8 mouse cellular contexts compared by ENCODE assay signal in genomic region chr5:29377590-29378297, GRCm38 (mm10). TPM values are rescaled to one million over a fixed set of nuclear protein-coding genes. Genes with fewer than 3 reads are reported as not detected.
A peak's percentile ranks its signal among the peaks of the same experiment; 100 is the strongest.
DNase-seq lines count a peak whose midpoint lies in the region; ATAC-seq and TF ChIP-seq lines count a peak whose summit lies in the region.

No protein-coding gene starts in this region.

- peak; percentile 11 for DNase-seq in G1E (ENCODE audit: low spot score)
- DNase-seq in kidney, adult 11 months: peak; percentile 55
- peak; percentile 37 for DNase-seq in midbrain, postnatal 0 days (ENCODE audit: low spot score)
- no peak for DNase-seq in spleen, postnatal 14 days (ENCODE audit: low spot score in 2 of 2)
- no peak for DNase-seq in gastrocnemius, postnatal 25 days

- peaks cover 35% of the 10 kb centered on the region for H3K4me1 ChIP-seq in G1E (ENCODE audit: insufficient read depth, low read depth, low read length)
- peaks cover 32% of the 10 kb centered on the region for H3K4me1 ChIP-seq in liver, embryonic 12.5 days
- H3K4me1 ChIP-seq in midbrain, postnatal 0 days (ENCODE audit: insufficient read depth, low read length): no peaks in the 10 kb centered on the region

- WGBS in liver, embryonic 12.5 days (ENCODE audit: insufficient replicate concordance): 2% methylated on average over 47 of the region's 47 CpGs
- WGBS in midbrain, postnatal 0 days: 2% methylated on average over 47 of the region's 47 CpGs

- H3K36me3 ChIP-seq in G1E (replicated peaks): peaks cover 9% of the 10 kb centered on the region
- no peaks in the 10 kb centered on the region for H3K36me3 ChIP-seq in liver, embryonic 12.5 days
- no peaks in the 10 kb centered on the region for H3K36me3 ChIP-seq in midbrain, postnatal 0 days (ENCODE audit: insufficient read depth, low read length)

- H3K9ac ChIP-seq in liver, embryonic 12.5 days: peak overlapping the region; percentile 75
- peak overlapping the region; percentile 96 for H3K9ac ChIP-seq in midbrain, postnatal 0 days (replicated peaks; ENCODE audit: low read length, poor library complexity, severe bottlenecking)

- peak overlapping the region; percentile 94 for H3K4me3 ChIP-seq in G1E (ENCODE audit: low read depth, low read length)
- H3K4me3 ChIP-seq in liver, embryonic 12.5 days: peak overlapping the region; percentile 73
- peak overlapping the region; percentile 90 for H3K4me3 ChIP-seq in midbrain, postnatal 0 days (ENCODE audit: low read depth, low read length)

- peak; percentile 44 for ATAC-seq in CD4-positive, CD25-positive, alpha-beta regulatory T cell, adult 4 months
- no peak; the same call in 1 of the 2 replicates for ATAC-seq in G1E (ENCODE audit: extremely low read depth, insufficient number of reproducible peaks, low FRiP score, poor library complexity, severe bottlenecking)
- ATAC-seq in erythroid progenitor cell, adult 5-6 weeks (replicated peaks; ENCODE audit: low FRiP score, poor library complexity, severe bottlenecking): peak; percentile 60
- ATAC-seq in liver, embryonic 12.5 days: peak; percentile 75
- ATAC-seq in midbrain, postnatal 0 days (ENCODE audit: low FRiP score): peak; percentile 80

- H3K9me3 ChIP-seq in G1E (replicated peaks): no peaks in the 10 kb centered on the region
- H3K9me3 ChIP-seq in liver, embryonic 12.5 days (replicated peaks): no peaks in the 10 kb centered on the region
- no peaks in the 10 kb centered on the region for H3K9me3 ChIP-seq in midbrain, postnatal 0 days (ENCODE audit: low read length)

- peak overlapping the region; percentile 89 for H3K27ac ChIP-seq in liver, embryonic 12.5 days
- H3K27ac ChIP-seq in midbrain, postnatal 0 days (ENCODE audit: low read depth, low read length): peak overlapping the region; percentile 80

- H3K4me2 ChIP-seq in liver, embryonic 12.5 days: peak overlapping the region; percentile 92
- H3K4me2 ChIP-seq in midbrain, postnatal 0 days (ENCODE audit: low read depth, low read length, poor library complexity, severe bottlenecking): peak overlapping the region; percentile 84

- no peak for TF ChIP-seq CTCF in G1E (IDR thresholded peaks at IDR 0.05; ENCODE audit: low read depth, low read length)
- no peak for TF ChIP-seq CTCF in midbrain, postnatal 0 days (IDR thresholded peaks at IDR 0.05)

- no peaks in the 10 kb centered on the region for H3K27me3 ChIP-seq in G1E (ENCODE audit: insufficient read depth, low read length)
- peaks cover 9% of the 10 kb centered on the region; the same call in 1 of the 2 replicates for H3K27me3 ChIP-seq in liver, embryonic 12.5 days (replicated peaks)
- H3K27me3 ChIP-seq in midbrain, postnatal 0 days (ENCODE audit: insufficient read depth, low read length): no peaks in the 10 kb centered on the region

RNA-seq across cellular contexts. Expression of gene Lmbr1, which starts 0.4 kb away (rescaled TPM):
- polyA plus RNA-seq in CD4-positive, CD25-positive, alpha-beta regulatory T cell, adult 4 months (2017; shearing (Covaris generic)): 1 to 10 TPM; 2.3 to 2.8 TPM
- total RNA-seq in G1E (2014; fragmentation: Nextera tagmentation): 10.0 and 10.5 TPM in 2 replicates
- 10.0 TPM in 2 replicates for total RNA-seq in G1E (2017)
- polyA plus RNA-seq in G1E (2012): 1.7 and 2.4 TPM in 2 replicates
- 0.42 TPM in 1 of 2 replicates, not detected in the other for total RNA-seq in erythroid progenitor cell, adult 5-6 weeks (2015; ENCODE audit: low replicate concordance)
- 1.5 and 2.0 TPM in 2 replicates for total RNA-seq in erythroid progenitor cell, adult 5-6 weeks (2017; ENCODE audit: low replicate concordance)
- 3.9 and 4.8 TPM in 2 replicates for polyA plus RNA-seq in liver, embryonic 12.5 days (2016; fragmentation: Nextera tagmentation; extraction: Ambion mirVana)
- 32.3 and 39.5 TPM in 2 replicates for total RNA-seq in midbrain, postnatal 0 days (2014; rRNA removed)
- polyA plus RNA-seq in midbrain, postnatal 0 days (2015; fragmentation: Nextera tagmentation; extraction: Ambion mirVana): 44.0 and 45.4 TPM in 2 replicates
- 10 to 100 TPM in 1 of 2 experiments, 1 to 10 TPM in 1; 9.0 to 11.0 TPM for total RNA-seq in gastrocnemius, postnatal 25 days (2021)

RNA-seq across cellular contexts. Expression of gene Nom1, which starts 56.7 kb away (rescaled TPM):
- polyA plus RNA-seq in CD4-positive, CD25-positive, alpha-beta regulatory T cell, adult 4 months (2017; shearing (Covaris generic)): 10 to 100 TPM; 10.8 to 17.2 TPM
- total RNA-seq in G1E (2014; fragmentation: Nextera tagmentation) (26.2 and 26.6 TPM in 2 replicates), G1E (2017) (22.0 and 26.3 TPM in 2 replicates)
- polyA plus RNA-seq in G1E (2012): 12.1 and 14.9 TPM in 2 replicates
- total RNA-seq in erythroid progenitor cell, adult 5-6 weeks (2015; ENCODE audit: low replicate concordance): 1.4 and 3.8 TPM in 2 replicates
- 2.2 and 4.9 TPM in 2 replicates for total RNA-seq in erythroid progenitor cell, adult 5-6 weeks (2017; ENCODE audit: low replicate concordance)
- 29.9 and 30.0 TPM in 2 replicates for polyA plus RNA-seq in liver, embryonic 12.5 days (2016; fragmentation: Nextera tagmentation; extraction: Ambion mirVana)
- total RNA-seq in midbrain, postnatal 0 days (2014; rRNA removed): 11.4 and 13.6 TPM in 2 replicates
- 12.5 and 12.6 TPM in 2 replicates for polyA plus RNA-seq in midbrain, postnatal 0 days (2015; fragmentation: Nextera tagmentation; extraction: Ambion mirVana)
- 10 to 100 TPM; 10.4 to 10.8 TPM for total RNA-seq in gastrocnemius, postnatal 25 days (2021)

Comparison
In these comparisons a context has a peak if more than half of its experiments do, and no peak if none do; other contexts are left out.
1. DNase-seq: peak in G1E (single experiment), kidney, adult 11 months (single experiment) and midbrain, postnatal 0 days (single experiment); none in spleen, postnatal 14 days (0 of 2) and gastrocnemius, postnatal 25 days (single experiment).
2. Peak in every context shown above with its lines, with median percentiles within 50 percentile points of each other: H3K4me3 ChIP-seq.